ENCODE assay signal across 8 mouse cellular contexts in the genomic region with DNA sequence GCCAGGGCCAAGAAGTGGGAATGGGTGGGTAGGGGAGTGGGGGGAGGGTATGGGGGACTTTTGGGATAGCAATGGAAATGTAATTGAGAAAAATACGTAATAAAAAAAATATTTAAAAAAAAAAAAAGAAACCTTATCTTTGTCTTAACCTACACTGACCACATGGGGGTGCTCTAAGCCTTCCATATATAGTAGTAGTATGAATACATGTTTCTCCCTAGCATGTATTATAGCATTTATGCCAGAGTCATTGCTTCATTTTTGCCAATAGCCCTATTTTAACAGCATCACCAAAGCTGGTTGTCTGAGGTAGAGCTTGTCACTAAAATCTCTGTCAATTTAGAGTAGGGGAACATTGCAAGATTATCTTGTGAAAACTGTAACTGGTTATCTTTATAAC. TPM values are rescaled to one million over a fixed set of nuclear protein-coding genes. Genes with fewer than 3 reads are reported as not detected.
A peak's percentile ranks its signal among the peaks of the same experiment; 100 is the strongest.
DNase-seq lines count a peak whose midpoint lies in the region; ATAC-seq and TF ChIP-seq lines count a peak whose summit lies in the region.

No protein-coding gene starts in this region.

- no peaks in the 10 kb centered on the region for H3K36me3 ChIP-seq in heart, postnatal 0 days (replicated peaks; ENCODE audit: control insufficient read depth, insufficient read depth, low read length)
- no peaks in the 10 kb centered on the region for H3K36me3 ChIP-seq in forebrain, embryonic 16.5 days (ENCODE audit: control insufficient read depth, insufficient read depth)
- H3K36me3 ChIP-seq in neural tube, embryonic 14.5 days (ENCODE audit: control insufficient read depth, insufficient read depth, low read length) = no peaks in the 10 kb centered on the region

- no peak overlapping the region for H3K4me2 ChIP-seq in heart, postnatal 0 days (ENCODE audit: low read depth, low read length)
- no peak overlapping the region for H3K4me2 ChIP-seq in forebrain, embryonic 16.5 days (ENCODE audit: low read length)
- no peak overlapping the region for H3K4me2 ChIP-seq in neural tube, embryonic 14.5 days (ENCODE audit: low read depth, low read length)

- peak; percentile 41 for TF ChIP-seq CTCF in heart, postnatal 0 days (IDR thresholded peaks at IDR 0.05; ENCODE audit: low read depth)

- H3K4me3 ChIP-seq in heart, postnatal 0 days (ENCODE audit: low read depth, low read length) = no peak overlapping the region
- H3K4me3 ChIP-seq in forebrain, embryonic 16.5 days (replicated peaks; ENCODE audit: low read length) = no peak overlapping the region
- H3K4me3 ChIP-seq in neural tube, embryonic 14.5 days (ENCODE audit: low read depth, low read length) = no peak overlapping the region

- no peak overlapping the region for H3K27ac ChIP-seq in heart, postnatal 0 days (ENCODE audit: low read depth)
- H3K27ac ChIP-seq in forebrain, embryonic 16.5 days (ENCODE audit: low read length) = no peak overlapping the region
- no peak overlapping the region for H3K27ac ChIP-seq in neural tube, embryonic 14.5 days (ENCODE audit: low read depth, low read length)

- H3K27me3 ChIP-seq in heart, postnatal 0 days (ENCODE audit: control insufficient read depth, insufficient read depth, low read length) = no peaks in the 10 kb centered on the region
- H3K27me3 ChIP-seq in forebrain, embryonic 16.5 days (replicated peaks; ENCODE audit: control insufficient read depth, insufficient read depth, low read length) = no peaks in the 10 kb centered on the region
- H3K27me3 ChIP-seq in neural tube, embryonic 14.5 days (ENCODE audit: control insufficient read depth, insufficient read depth, low read length) = no peaks in the 10 kb centered on the region

- H3K9ac ChIP-seq in heart, postnatal 0 days (replicated peaks; ENCODE audit: low read depth, low read length) = no peak overlapping the region
- H3K9ac ChIP-seq in forebrain, embryonic 16.5 days (replicated peaks; ENCODE audit: low read depth, low read length) = no peak overlapping the region
- no peak overlapping the region for H3K9ac ChIP-seq in neural tube, embryonic 14.5 days (replicated peaks; ENCODE audit: low read depth, low read length)

- no peaks in the 10 kb centered on the region for H3K4me1 ChIP-seq in heart, postnatal 0 days (ENCODE audit: control insufficient read depth, insufficient read depth)
- no peaks in the 10 kb centered on the region for H3K4me1 ChIP-seq in forebrain, embryonic 16.5 days (replicated peaks; ENCODE audit: control insufficient read depth, insufficient read depth, low read length)
- H3K4me1 ChIP-seq in neural tube, embryonic 14.5 days (ENCODE audit: control insufficient read depth, insufficient read depth, low read length) = no peaks in the 10 kb centered on the region

- DNase-seq in heart, postnatal 0 days (ENCODE audit: low spot score) = peak; percentile 22
- DNase-seq in heart, postnatal 36 days = no peak
- peak; percentile 21 for DNase-seq in right cerebral cortex, postnatal 14 days
- no peak for DNase-seq in right cerebral cortex, postnatal 25 days
- no peak for DNase-seq in testis, postnatal 10 days (ENCODE audit: low spot score)

- no peak for ATAC-seq in heart, postnatal 0 days (ENCODE audit: insufficient read depth, low read depth)
- peak; percentile 75; the same call in 1 of the 2 replicates for ATAC-seq in forebrain, embryonic 16.5 days
- peak; percentile 81; the same call in 1 of the 2 replicates for ATAC-seq in neural tube, embryonic 14.5 days (ENCODE audit: low read depth)
- ATAC-seq in activated CD4-positive, CD25-positive, alpha-beta regulatory T cell, adult 4 months = no peak

- no peaks in the 10 kb centered on the region for H3K9me3 ChIP-seq in heart, postnatal 0 days (replicated peaks; ENCODE audit: control insufficient read depth, low read length)
- no peaks in the 10 kb centered on the region for H3K9me3 ChIP-seq in forebrain, embryonic 16.5 days (ENCODE audit: control insufficient read depth, low read length)
- H3K9me3 ChIP-seq in neural tube, embryonic 14.5 days (ENCODE audit: control insufficient read depth, low read length) = no peaks in the 10 kb centered on the region

- no peak for TF ChIP-seq EP300 in heart, postnatal 0 days (IDR thresholded peaks at IDR 0.05; ENCODE audit: low read depth)

- 32% methylated on average over 1 of the region's 1 CpGs for WGBS in heart, postnatal 0 days
- WGBS in forebrain, embryonic 16.5 days = 7% methylated on average over 1 of the region's 1 CpGs
- 48% methylated on average over 1 of the region's 1 CpGs for WGBS in neural tube, embryonic 14.5 days

- intact Hi-C loops in heart, postnatal 36 days (cut with DNase I) = loop anchor here (1.0 kb wide), 1 partner anchor 1110 kb away; no protein-coding TSS in a partner anchor

RNA-seq across cellular contexts. Expression of a gene that starts 19.3 kb away (rescaled TPM):
- total RNA-seq in heart, postnatal 0 days (2014; rRNA removed; ENCODE audit: low replicate concordance) = 5.4 and 9.7 TPM in 2 replicates
- 14.1 and 16.4 TPM in 2 replicates for polyA plus RNA-seq in heart, postnatal 0 days (2015; fragmentation: Nextera tagmentation; extraction: Ambion mirVana)
- total RNA-seq in heart, postnatal 36 days (2021) = 10 to 100 TPM; 10.1 to 11.0 TPM
- 42.6 and 46.3 TPM in 2 replicates for polyA plus RNA-seq in forebrain, embryonic 16.5 days (2015; fragmentation: Nextera tagmentation; extraction: Ambion mirVana)
- polyA plus RNA-seq in neural tube, embryonic 14.5 days (2014; fragmentation: Nextera tagmentation; extraction: Ambion mirVana) = 46.0 and 47.3 TPM in 2 replicates
- 10 to 100 TPM; 20.1 to 21.0 TPM for polyA plus RNA-seq in activated CD4-positive, CD25-positive, alpha-beta regulatory T cell, adult 4 months (2017; shearing (Covaris generic))

RNA-seq across cellular contexts. Expression of a gene that starts 36.3 kb away (rescaled TPM):
- 62.3 and 70.7 TPM in 2 replicates for total RNA-seq in heart, postnatal 0 days (2014; rRNA removed; ENCODE audit: low replicate concordance)
- 140 and 141 TPM in 2 replicates for polyA plus RNA-seq in heart, postnatal 0 days (2015; fragmentation: Nextera tagmentation; extraction: Ambion mirVana)
- total RNA-seq in heart, postnatal 36 days (2021) = 10 to 100 TPM; 54.9 to 55.0 TPM
- polyA plus RNA-seq in forebrain, embryonic 16.5 days (2015; fragmentation: Nextera tagmentation; extraction: Ambion mirVana) = 171 and 182 TPM in 2 replicates
- 174 and 181 TPM in 2 replicates for polyA plus RNA-seq in neural tube, embryonic 14.5 days (2014; fragmentation: Nextera tagmentation; extraction: Ambion mirVana)
- polyA plus RNA-seq in activated CD4-positive, CD25-positive, alpha-beta regulatory T cell, adult 4 months (2017; shearing (Covaris generic)) = 100 to 1,000 TPM; 199 to 204 TPM

RNA-seq across cellular contexts. Expression of a gene that starts 36.3 kb away (rescaled TPM):
- total RNA-seq in heart, postnatal 0 days (2014; rRNA removed; ENCODE audit: low replicate concordance) = 17.9 and 18.3 TPM in 2 replicates
- 141 and 150 TPM in 2 replicates for polyA plus RNA-seq in heart, postnatal 0 days (2015; fragmentation: Nextera tagmentation; extraction: Ambion mirVana)
- 10 to 100 TPM; 45.7 to 46.2 TPM for total RNA-seq in heart, postnatal 36 days (2021)
- polyA plus RNA-seq in forebrain, embryonic 16.5 days (2015; fragmentation: Nextera tagmentation; extraction: Ambion mirVana) = 112 and 123 TPM in 2 replicates
- polyA plus RNA-seq in neural tube, embryonic 14.5 days (2014; fragmentation: Nextera tagmentation; extraction: Ambion mirVana) = 127 and 130 TPM in 2 replicates
- polyA plus RNA-seq in activated CD4-positive, CD25-positive, alpha-beta regulatory T cell, adult 4 months (2017; shearing (Covaris generic)) = 100 to 1,000 TPM; 125 to 136 TPM

Comparison
In these comparisons a context has a peak if more than half of its experiments do, and no peak if none do; other contexts are left out.
1. DNase-seq: peak in heart, postnatal 0 days (single experiment) and right cerebral cortex, postnatal 14 days (single experiment); none in heart, postnatal 36 days (0 of 2), right cerebral cortex, postnatal 25 days (single experiment) and testis, postnatal 10 days (single experiment).
2. ATAC-seq: peak in forebrain, embryonic 16.5 days (single experiment) and neural tube, embryonic 14.5 days (single experiment); none in heart, postnatal 0 days (single experiment) and activated CD4-positive, CD25-positive, alpha-beta regulatory T cell, adult 4 months (single experiment).